Mouse (Mus musculus): Measurements from ENCODE around the gene Inafm2.
A peak's percentile ranks its signal among the peaks of the same experiment; 100 is the strongest.

The Inafm2 gene

GRCm38 (mm10) chr2:118782303-118782702 is 36.7 kb downstream of the Inafm2 start:
- no peak for DNase-seq (ENCODE audit: low read depth, low spot score)

DNA sequence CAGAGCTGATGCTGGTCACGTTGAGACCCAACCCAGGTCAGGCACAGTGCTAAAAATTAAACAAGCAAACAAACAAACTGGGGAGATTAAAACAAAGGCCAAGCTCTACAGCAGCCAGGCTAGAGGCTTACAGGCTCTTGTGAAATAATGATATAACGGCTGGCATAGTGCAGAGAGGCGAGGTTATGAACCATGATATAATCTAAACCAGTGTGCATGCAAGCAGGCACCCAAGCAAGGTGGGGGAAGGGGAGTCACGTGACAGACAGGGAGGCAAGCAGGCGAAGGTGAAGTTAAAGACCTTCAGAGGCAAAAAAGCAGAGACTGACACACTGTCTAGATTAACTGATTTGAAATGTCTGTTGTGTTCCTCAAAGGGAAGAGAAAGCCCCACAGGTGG is 37.5 kb downstream of the Inafm2 start:
- DNase-seq (ENCODE audit: low read depth, low spot score), result no peak

- no peak for DNase-seq (ENCODE audit: low read depth, low spot score)
Observed at GRCm38 (mm10) chr2:118783663-118784062, 38.1 kb downstream of the Inafm2 start.

GRCm38 (mm10) chr2:118786525-118786924 is 41.0 kb downstream of the Inafm2 start:
- DNase-seq (ENCODE audit: low read depth, low spot score), result no peak

DNA sequence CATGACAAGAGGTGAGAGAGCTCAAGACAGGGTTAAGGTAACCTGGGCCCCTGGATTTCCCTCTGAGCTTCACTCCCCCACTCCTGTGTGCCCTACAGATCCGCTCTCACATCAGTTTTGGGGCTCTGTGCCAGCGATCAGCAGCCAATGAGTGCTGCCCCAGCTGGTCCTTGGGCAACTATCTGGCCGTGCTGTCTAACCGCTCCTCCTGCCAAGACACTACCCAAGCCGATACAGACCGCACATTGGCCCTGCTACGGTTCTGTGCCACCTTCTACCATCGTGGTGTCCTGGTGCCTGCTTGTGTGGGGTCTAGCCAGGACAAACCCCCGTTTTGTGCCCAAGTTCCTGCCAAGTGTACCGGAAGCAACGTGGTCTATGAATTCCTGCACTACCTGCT is 43.9 kb downstream of the Inafm2 start:
- peak; percentile 91 for DNase-seq (ENCODE audit: low read depth, low spot score)

DNA sequence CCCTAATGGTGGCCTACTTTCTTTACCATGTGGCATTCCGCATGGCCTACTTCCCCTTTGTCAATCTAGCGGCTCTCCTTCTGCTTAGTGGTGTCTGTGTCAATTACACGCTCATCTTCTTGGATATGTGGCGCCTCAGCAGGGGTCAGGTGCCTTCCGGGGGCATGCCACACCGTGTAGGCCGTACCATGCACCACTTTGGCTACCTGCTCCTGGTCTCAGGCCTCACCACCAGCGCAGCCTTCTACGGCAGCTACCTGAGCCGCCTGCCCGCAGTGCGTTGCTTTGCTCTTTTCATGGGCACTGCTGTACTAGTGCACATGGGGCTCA is 44.6 kb downstream of the Inafm2 start:
- DNase-seq (ENCODE audit: low read depth, low spot score), result no peak

GRCm38 (mm10) chr2:118790551-118791525 is 45.3 kb downstream of the Inafm2 start:
- DNase-seq (ENCODE audit: low read depth, low spot score), result peak; percentile 89

DNA sequence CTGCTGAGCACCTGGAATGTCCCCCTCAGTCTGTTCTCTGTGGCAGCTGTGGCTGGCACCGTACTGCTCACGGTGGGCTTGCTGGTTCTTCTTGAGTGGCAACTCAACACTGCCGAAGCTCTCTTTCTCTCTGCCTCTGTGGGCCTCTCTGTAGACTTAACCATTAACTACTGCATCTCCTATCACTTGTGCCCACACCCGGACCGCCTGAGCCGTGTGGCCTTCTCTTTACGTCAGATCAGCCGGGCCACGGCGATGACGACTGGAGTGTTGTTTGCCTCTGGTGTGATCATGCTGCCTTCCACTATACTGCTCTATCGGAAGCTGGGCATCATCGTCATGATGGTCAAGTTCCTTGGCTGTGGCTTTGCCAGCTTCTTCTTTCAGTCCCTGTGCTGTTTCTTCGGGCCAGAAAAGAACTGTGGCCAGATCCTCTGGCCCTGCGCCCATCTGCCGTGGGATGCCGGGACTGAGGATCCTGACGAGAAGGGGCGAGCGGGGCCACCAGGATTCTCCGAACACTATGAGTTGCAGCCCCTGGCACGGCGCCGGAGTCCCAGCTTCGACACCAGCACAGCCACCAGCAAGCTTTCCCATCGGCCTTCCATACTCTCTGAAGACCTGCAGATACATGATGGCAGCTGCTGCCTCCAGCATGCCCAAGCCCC is 46.2 kb downstream of the Inafm2 start:
- no peak for DNase-seq (ENCODE audit: low read depth, low spot score)

DNA sequence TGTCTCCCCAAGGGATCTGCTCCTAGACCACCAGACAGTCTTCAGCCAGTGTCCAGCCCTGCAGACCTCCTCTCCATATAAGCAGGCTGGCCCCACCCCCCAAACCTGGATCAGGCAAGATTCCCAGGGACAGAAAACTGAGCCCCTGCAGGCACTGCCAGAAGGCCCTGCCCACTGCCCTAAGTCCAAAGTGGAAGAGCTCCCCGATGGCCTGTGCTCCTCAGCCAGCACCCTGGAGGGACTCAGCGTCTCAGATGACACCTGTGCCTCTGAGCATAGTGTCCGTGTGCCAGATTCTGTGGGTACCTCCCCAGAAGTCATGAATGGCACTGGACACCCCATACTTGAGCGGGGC is 46.7 kb downstream of the Inafm2 start:
- no peak for DNase-seq (ENCODE audit: low read depth, low spot score)

GRCm38 (mm10) chr2:118793636-118794035 is 48.1 kb downstream of the Inafm2 start:
- DNase-seq (ENCODE audit: low read depth, low spot score), result no peak
